Mouse (Mus musculus): ENCODE results near the gene Krt83. TPM values are rescaled to one million over a fixed set of nuclear protein-coding genes. Genes with fewer than 3 reads are reported as not detected.

Gene Krt83
- total RNA-seq, 2 experiments from 2014 or later = not detected

Other genes starting within 250 kb of the Krt83 start
- gene Nr4a1, start 237.2 kb downstream of the Krt83 start, total RNA-seq (2021) = 10 to 100 TPM; 65.6 to 78.4 TPM
- gene Atg101, start 207.2 kb downstream of the Krt83 start, total RNA-seq (2021) = 10 to 100 TPM; 38.5 to 43.2 TPM
- gene 6030408B16Rik, start 198.3 kb downstream of the Krt83 start, total RNA-seq (2021) = under 1 TPM; 0.24 to 0.49 TPM
- 1 to 10 TPM; 1.6 to 1.9 TPM for gene Krt80, start 121.3 kb downstream of the Krt83 start, total RNA-seq (2021)
- gene Krt7, start 80.5 kb downstream of the Krt83 start, total RNA-seq (2021) = under 1 TPM; 0.22 to 0.30 TPM
- gene Krt87, start 52.7 kb downstream of the Krt83 start, total RNA-seq (2021) = under 1 TPM in 1 of 2 experiments, not detected in 1; 0.15 TPM
- not detected for gene Krt88, start 43.8 kb downstream of the Krt83 start, total RNA-seq (2021)
- not detected for gene Krt81, start 27.8 kb downstream of the Krt83 start, total RNA-seq (2021)
- gene Krt86, start 18.0 kb downstream of the Krt83 start, total RNA-seq (2021) = not detected
- not detected for gene Gm49425, start 25.7 kb upstream of the Krt83 start, total RNA-seq (2021)
- gene Krt84, start 41.3 kb upstream of the Krt83 start, total RNA-seq (2021) = not detected
- not detected for gene Krt82, start 59.2 kb upstream of the Krt83 start, total RNA-seq (2021)
- gene Krt90, start 71.4 kb upstream of the Krt83 start, total RNA-seq (2021) = not detected
- not detected for gene Krt75, start 82.4 kb upstream of the Krt83 start, total RNA-seq (2021)
- not detected for gene Gm5414, start 136.7 kb upstream of the Krt83 start, total RNA-seq (2021)
- gene Gm5478, start 155.9 kb upstream of the Krt83 start, total RNA-seq (2021) = not detected
- not detected for gene Krt6b, start 188.8 kb upstream of the Krt83 start, total RNA-seq (2021)
- gene Krt6a, start 202.8 kb upstream of the Krt83 start, total RNA-seq (2021) = not detected
- gene Krt5, start 221.4 kb upstream of the Krt83 start, total RNA-seq (2021) = not detected